Mouse (Mus musculus) limb, embryonic 12.5 days (tissue): ENCODE measurements around the gene Mtap. TPM values are rescaled to one million over a fixed set of nuclear protein-coding genes. Genes with fewer than 3 reads are reported as not detected.

Source experiments
- ATAC-seq: fragments of 200-750 bp; cut with Nextera tagmentation; 2 replicates; pipeline ENCODE4 v1.8.0; 2017; ENCODE audit warnings: low read depth, moderate TSS enrichment; ENCODE audit not compliant: insufficient number of reproducible peaks, insufficient read depth, low FRiP score, low TSS enrichment
- H3K27ac ChIP-seq: fragments of 300-500 bp; sonication (generic); 2 replicates; pipeline ENCODE4 v1.5.1; 2016; ENCODE audit warnings: mild to moderate bottlenecking, moderate library complexity
- H3K27me3 ChIP-seq: fragments of 300-500 bp; sonication (generic); 2 replicates; pipeline ENCODE4 v1.6.1; 2016; ENCODE audit warnings: mild to moderate bottlenecking, moderate library complexity
- H3K36me3 ChIP-seq: fragments of 300-500 bp; sonication (generic); 2 replicates; pipeline ENCODE4 v1.6.1; 2016; ENCODE audit warnings: mild to moderate bottlenecking, moderate library complexity
- H3K4me1 ChIP-seq: fragments of 300-500 bp; sonication (generic); replicated peaks from 2 replicates; pipeline ENCODE4 v1.6.1; 2016
- H3K4me2 ChIP-seq: fragments of 300-500 bp; sonication (generic); 2 replicates; pipeline ENCODE4 v1.6.1; 2016; ENCODE audit warnings: mild to moderate bottlenecking, moderate library complexity
- H3K4me3 ChIP-seq: fragments of 300-500 bp; sonication (generic); replicated peaks from 2 replicates; pipeline ENCODE4 v1.5.1; 2016; ENCODE audit warnings: mild to moderate bottlenecking
- H3K9ac ChIP-seq: fragments of 300-500 bp; sonication (generic); replicated peaks from 2 replicates; pipeline ENCODE4 v1.6.1; 2016; ENCODE audit warnings: mild to moderate bottlenecking, moderate library complexity
- H3K9me3 ChIP-seq: fragments of 300-500 bp; sonication (generic); 2 replicates; pipeline ENCODE4 v1.6.1; 2016; ENCODE audit warnings: mild to moderate bottlenecking, moderate library complexity
- WGBS: fragments of 180-500 bp; shearing (Covaris S2); methylation state at CpG from one replicate; pipeline ENCODE4 v1.1.7; 2016; 5-methylcytosine and 5-hydroxymethylcytosine counted together
- polyA plus RNA-seq: library from polyadenylated mRNA; unstranded; fragments of >200 nt; fragmentation: Nextera tagmentation; extraction: Ambion mirVana; gene quantifications from 2 replicates; pipeline ENCODE4 v1.2.1, GENCODE M21; 2016

Mtap gene
- polyA plus RNA-seq, 1 experiment from 2014 or later, result 98.3 TPM

DNA sequence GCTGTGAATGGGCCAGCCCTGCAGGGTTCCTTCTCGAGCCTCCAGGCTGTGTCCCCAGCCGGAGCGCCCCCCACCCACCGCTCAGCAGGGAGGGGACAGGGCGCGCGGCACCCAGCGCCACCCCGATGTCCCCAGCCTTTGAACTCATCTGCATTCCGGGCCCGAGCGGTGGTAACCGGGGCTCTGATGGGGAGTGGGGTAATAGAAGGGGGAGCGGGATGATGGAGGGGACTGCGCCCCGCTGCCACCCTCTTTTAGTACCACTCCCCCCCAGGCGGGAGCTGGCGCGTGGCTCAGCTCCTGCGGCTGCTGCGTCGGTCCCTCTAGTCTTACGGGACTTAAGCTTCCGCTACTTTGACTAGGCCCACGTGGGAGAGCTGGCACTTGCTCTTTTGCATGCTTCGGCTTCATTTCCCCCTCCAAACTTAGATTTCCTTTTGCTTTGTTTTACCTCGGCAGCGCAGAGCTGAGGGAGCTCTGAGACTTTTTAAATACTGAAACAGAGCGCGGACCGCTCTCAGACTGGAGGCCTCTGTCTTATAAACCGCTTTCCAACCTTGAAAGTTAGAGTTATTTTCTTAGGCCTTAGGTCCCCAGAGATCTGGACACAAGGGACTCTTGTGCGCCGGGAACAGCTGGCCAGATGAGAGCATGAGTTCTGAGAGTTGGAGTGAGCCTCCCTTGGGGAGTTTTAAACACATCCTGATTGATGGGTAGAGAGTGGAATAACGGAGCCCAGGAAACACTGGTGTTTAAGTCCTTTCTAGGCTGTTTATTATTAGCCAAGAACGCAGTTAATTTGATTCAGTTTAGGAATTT is 829 bp downstream of the Mtap start:
- Histone ChIP-seq H3K36me3 (no peaks in the 10 kb centered on the region), H3K4me2 (peak overlapping the region; percentile 66), H3K4me1 (peaks cover 23% of the 10 kb centered on the region; the same call in 1 of the 2 replicates), H3K27ac (peak overlapping the region; percentile 90), H3K27me3 (no peaks in the 10 kb centered on the region), H3K9me3 (no peaks in the 10 kb centered on the region), H3K9ac (peak overlapping the region; percentile 83), H3K4me3 (peak overlapping the region; percentile 93)
- no peak; the same call in 1 of the 2 replicates for ATAC-seq
- under 1% methylated on average over 36 of the region's 36 CpGs for WGBS

DNA sequence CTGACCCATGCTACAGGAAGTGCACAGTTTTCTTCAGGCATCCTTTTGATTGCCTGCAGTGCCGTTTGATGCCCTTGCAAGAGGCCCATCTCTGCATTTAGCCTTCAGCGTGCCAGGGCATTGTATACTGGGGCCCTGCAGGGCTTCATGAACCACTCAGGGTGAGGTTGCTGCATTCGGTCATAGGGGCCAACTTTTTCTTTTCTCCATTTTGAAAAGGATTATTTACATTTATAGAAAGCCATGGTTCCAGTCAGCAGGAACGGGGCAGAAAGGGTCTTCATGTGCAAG is 1.4 kb downstream of the Mtap start:
- H3K9me3 ChIP-seq, result no peaks in the 10 kb centered on the region
- WGBS, result 17% methylated on average over 4 of the region's 4 CpGs
- H3K4me3 ChIP-seq, result peak overlapping the region; percentile 93
- H3K36me3 ChIP-seq, result peaks cover 2% of the 10 kb centered on the region; the same call in 1 of the 2 replicates
- H3K27me3 ChIP-seq, result no peaks in the 10 kb centered on the region
- H3K4me1 ChIP-seq, result peaks cover 23% of the 10 kb centered on the region; the same call in 1 of the 2 replicates
- H3K4me2 ChIP-seq, result peak overlapping the region; percentile 66
- ATAC-seq, result no peak
- H3K27ac ChIP-seq, result peak overlapping the region; percentile 90; the same call in 1 of the 2 replicates
- H3K9ac ChIP-seq, result peak overlapping the region; percentile 83; the same call in 1 of the 2 replicates

DNA sequence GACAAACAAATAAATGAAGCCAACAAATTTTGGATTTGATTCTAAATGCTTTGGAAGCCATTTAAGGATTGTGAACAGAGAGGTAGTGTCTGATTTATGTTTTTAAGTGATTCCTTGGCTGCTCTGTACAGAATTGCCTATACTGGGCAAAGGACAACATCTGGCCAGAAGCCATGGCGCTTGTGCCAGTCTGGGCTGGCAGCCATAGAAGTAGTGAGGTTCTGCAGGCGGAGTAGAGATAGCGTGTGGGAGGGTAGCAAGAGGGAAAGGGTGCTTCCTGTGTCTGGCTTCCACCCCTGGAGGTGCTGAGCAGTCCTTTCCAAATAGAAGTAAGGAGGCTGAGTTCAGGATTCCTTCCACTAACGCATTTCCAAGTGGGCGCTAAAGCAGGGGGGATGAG is 3.9 kb downstream of the Mtap start:
- peaks cover 5% of the 10 kb centered on the region; the same call in 1 of the 2 replicates for H3K36me3 ChIP-seq
- ATAC-seq, result no peak
- WGBS, result 84% methylated on average over 5 of the region's 5 CpGs

DNA sequence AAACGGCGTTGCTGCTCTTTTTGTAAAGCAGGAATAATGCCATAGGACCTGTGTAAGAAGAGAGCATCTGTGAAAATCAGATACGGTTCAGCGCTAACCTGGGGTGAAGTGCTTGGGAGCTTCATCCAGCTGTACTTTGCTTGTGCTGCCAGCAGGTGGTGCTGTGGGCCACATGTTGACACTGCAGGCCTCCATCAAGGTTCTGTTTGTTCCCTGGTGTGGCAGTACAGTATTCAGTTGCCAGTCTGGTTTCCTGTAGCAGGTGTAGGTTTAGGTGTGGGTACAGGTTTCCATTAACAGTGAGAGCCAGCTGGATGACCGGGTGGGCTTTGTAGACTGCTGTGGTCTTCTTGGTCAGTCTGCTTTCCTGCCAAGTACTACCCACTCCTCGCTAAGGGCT is 8.5 kb downstream of the Mtap start:
- Histone ChIP-seq H3K4me3 (no peak overlapping the region), H3K9ac (no peak overlapping the region), H3K27me3 (no peaks in the 10 kb centered on the region), H3K27ac (no peak overlapping the region), H3K36me3 (peaks cover 30% of the 10 kb centered on the region), H3K4me1 (peaks cover 6% of the 10 kb centered on the region; the same call in 1 of the 2 replicates), H3K9me3 (no peaks in the 10 kb centered on the region), H3K4me2 (no peak overlapping the region)
- WGBS, result 44% methylated on average over 6 of the region's 6 CpGs
- ATAC-seq, result no peak

More for the DNA sequence above, 3.9 kb downstream of the Mtap start:
- H3K9me3 ChIP-seq, result no peaks in the 10 kb centered on the region
- no peak overlapping the region for H3K27ac ChIP-seq
- no peak overlapping the region for H3K9ac ChIP-seq
- H3K4me2 ChIP-seq, result no peak overlapping the region
- peaks cover 26% of the 10 kb centered on the region for H3K4me1 ChIP-seq
- H3K4me3 ChIP-seq, result no peak overlapping the region
- no peaks in the 10 kb centered on the region for H3K27me3 ChIP-seq

DNA sequence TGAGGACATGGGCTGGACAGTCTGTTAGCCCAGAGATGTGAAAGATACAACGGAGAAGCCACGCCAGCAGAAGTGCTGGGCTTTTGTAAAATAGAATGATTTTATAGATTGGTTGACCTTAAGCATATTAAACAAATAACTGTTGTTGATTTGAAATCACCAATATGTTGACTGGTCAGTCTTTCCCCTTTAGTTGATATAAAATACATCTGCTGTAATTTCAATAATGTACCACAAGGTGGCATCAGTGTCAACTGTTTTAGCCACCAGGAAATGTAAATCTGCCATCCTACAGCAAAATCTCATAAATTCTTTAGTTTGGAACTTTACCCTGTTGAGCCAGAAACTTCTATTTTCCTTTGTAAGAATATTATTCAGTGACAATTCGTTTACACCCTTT is 9.4 kb downstream of the Mtap start:
- no peaks in the 10 kb centered on the region for H3K27me3 ChIP-seq
- H3K27ac ChIP-seq, result no peak overlapping the region
- H3K9me3 ChIP-seq, result no peaks in the 10 kb centered on the region
- no peak overlapping the region for H3K4me3 ChIP-seq
- H3K9ac ChIP-seq, result no peak overlapping the region
- H3K4me2 ChIP-seq, result no peak overlapping the region
- peaks cover 39% of the 10 kb centered on the region for H3K36me3 ChIP-seq
- no peak for ATAC-seq
- H3K4me1 ChIP-seq, result peaks cover 3% of the 10 kb centered on the region; the same call in 1 of the 2 replicates
- WGBS, result 56% methylated on average over 3 of the region's 3 CpGs

DNA sequence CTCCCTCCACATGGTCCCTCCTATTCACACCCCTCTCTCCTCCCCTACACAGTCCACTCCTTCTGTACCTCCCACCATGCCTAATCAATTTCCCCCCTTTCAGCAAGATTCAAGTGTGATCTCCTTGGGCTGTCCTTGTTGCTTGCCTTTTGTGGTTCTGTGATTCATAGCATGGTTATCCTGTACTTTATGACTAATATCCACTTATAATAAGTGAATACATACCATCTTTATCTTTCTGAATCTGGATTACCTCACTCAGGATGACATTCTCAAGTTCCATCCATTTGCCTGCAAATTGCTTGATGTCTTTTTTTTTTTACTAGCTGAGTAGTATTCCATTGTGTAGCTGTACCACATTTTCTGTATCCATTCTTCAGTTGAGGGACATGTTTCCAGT is 12.3 kb downstream of the Mtap start:
- Histone ChIP-seq H3K4me1 (peaks cover 3% of the 10 kb centered on the region; the same call in 1 of the 2 replicates), H3K4me3 (no peak overlapping the region), H3K9me3 (no peaks in the 10 kb centered on the region), H3K36me3 (peaks cover 44% of the 10 kb centered on the region), H3K4me2 (no peak overlapping the region), H3K27me3 (no peaks in the 10 kb centered on the region), H3K9ac (no peak overlapping the region), H3K27ac (no peak overlapping the region)
- no peak for ATAC-seq

DNA sequence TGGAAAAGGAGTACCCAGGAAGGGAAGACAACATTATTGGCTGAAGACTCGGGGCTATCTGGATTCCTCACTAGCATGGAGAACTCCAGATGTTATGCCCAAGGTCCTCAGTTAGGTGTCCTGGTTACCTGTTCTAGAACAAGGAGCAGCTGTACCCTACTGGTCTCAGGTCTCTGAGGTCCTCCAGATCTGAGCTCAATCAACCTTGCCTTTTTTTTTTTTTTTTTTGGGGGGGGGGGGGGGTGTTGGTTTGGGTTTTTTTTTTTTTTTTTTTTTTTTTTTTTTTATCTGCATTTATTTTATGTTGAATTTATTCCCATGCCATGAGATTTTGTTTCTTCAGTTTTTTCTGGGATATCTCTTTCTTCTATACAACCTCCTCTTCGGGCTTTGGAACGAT is 24.5 kb downstream of the Mtap start:
- H3K9me3 ChIP-seq, result no peaks in the 10 kb centered on the region
- H3K27me3 ChIP-seq, result no peaks in the 10 kb centered on the region
- H3K4me1 ChIP-seq, result no peaks in the 10 kb centered on the region
- no peak for ATAC-seq
- no peak overlapping the region for H3K4me2 ChIP-seq
- H3K36me3 ChIP-seq, result peaks cover 88% of the 10 kb centered on the region
- no peak overlapping the region for H3K9ac ChIP-seq
- 95% methylated on average over 3 of the region's 3 CpGs for WGBS
- no peak overlapping the region for H3K4me3 ChIP-seq
- no peak overlapping the region for H3K27ac ChIP-seq

DNA sequence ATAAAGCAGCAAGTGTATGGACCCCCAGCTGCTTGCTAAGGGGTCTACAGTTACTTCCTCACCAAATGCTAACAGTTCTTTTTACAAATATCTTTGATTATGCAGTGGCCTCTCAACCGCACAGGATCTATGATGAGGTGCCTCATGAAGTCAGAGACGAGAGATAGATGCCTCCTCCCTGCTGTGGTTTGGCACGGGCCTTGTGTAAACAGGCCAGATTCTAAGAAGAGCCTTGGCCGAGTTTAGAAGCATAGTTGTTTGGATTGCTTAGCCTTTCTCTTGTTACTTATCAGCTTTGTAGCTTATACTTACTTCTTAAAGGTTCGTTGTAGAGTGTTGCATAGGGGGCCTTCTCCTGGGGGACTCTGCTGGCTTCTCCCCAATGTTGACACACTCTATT is 25.6 kb downstream of the Mtap start:
- no peak overlapping the region for H3K4me2 ChIP-seq
- H3K9me3 ChIP-seq, result no peaks in the 10 kb centered on the region
- no peak overlapping the region for H3K27ac ChIP-seq
- no peaks in the 10 kb centered on the region for H3K4me1 ChIP-seq
- ATAC-seq, result no peak
- no peak overlapping the region for H3K9ac ChIP-seq
- no peaks in the 10 kb centered on the region for H3K27me3 ChIP-seq
- 88% methylated on average over 5 of the region's 5 CpGs for WGBS
- no peak overlapping the region for H3K4me3 ChIP-seq
- H3K36me3 ChIP-seq, result peaks cover 88% of the 10 kb centered on the region

DNA sequence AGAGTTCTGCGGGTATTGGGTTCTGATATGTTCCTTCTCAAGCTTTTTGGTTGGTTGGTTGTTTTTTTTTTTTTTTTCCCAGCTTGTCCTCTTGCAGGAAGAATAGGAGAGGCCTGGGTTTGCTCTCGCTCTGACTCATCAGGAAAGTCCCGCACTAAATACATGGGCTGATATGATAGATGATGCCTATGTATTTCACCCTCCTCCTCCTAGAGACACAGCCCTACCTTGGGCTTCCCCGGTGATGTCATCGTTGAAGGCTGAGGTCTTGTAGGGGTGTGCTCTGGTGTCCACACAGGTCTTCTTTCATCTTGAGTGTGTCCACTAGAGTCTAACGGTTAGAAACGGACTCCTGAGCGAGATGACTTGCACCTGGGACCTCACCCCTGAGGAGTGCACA is 26.7 kb downstream of the Mtap start:
- no peaks in the 10 kb centered on the region for H3K4me1 ChIP-seq
- H3K4me3 ChIP-seq, result no peak overlapping the region
- no peak for ATAC-seq
- no peaks in the 10 kb centered on the region for H3K27me3 ChIP-seq
- H3K36me3 ChIP-seq, result peaks cover 86% of the 10 kb centered on the region
- no peak overlapping the region for H3K9ac ChIP-seq
- WGBS, result 94% methylated on average over 8 of the region's 8 CpGs
- no peaks in the 10 kb centered on the region for H3K9me3 ChIP-seq
- H3K27ac ChIP-seq, result no peak overlapping the region
- H3K4me2 ChIP-seq, result no peak overlapping the region

DNA sequence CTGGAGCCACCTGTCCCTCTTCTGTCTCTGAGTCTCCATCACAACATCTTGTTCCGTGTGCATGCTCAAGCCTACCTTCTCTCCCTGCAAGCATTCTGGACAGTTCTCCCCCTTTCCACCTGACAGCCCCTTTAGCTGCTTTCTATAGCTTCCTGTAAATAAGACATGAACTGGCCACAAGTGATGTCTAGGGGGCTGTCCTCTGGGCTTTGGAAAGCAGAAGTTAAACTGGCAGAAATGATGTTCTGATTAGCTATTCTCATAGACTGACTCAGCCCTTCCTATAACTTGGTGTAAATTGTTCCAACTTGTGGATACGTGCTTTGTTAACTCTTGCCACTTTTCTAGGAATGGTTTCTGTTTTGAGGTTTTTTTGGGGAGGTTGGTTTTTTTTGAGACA is 27.8 kb downstream of the Mtap start:
- Histone ChIP-seq H3K4me2 (no peak overlapping the region), H3K9ac (no peak overlapping the region), H3K36me3 (peaks cover 89% of the 10 kb centered on the region), H3K27me3 (no peaks in the 10 kb centered on the region), H3K27ac (no peak overlapping the region), H3K9me3 (no peaks in the 10 kb centered on the region), H3K4me3 (no peak overlapping the region), H3K4me1 (no peaks in the 10 kb centered on the region)
- ATAC-seq, result no peak
- 95% methylated on average over 2 of the region's 2 CpGs for WGBS

DNA sequence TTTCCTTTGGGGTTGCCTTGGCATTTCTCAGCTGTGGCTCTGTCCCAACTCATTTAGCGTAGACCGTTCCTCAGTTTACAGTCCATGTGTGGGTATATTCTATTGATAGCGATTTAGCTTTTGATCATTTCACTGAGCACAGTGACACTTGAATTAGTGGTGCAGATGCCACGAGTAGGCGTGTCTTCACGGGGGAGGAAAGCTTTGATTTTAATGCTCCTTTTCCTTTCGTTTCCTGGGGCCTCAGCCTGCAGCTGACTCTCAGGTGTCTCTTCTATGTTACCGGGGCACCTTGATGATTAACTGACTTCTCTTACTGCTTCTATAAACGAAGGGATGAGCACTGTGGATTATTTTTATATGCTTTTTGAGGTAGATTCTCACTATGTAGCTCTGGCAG is 32.0 kb downstream of the Mtap start:
- Histone ChIP-seq H3K27me3 (no peaks in the 10 kb centered on the region), H3K4me3 (no peak overlapping the region), H3K9me3 (no peaks in the 10 kb centered on the region), H3K4me2 (no peak overlapping the region), H3K4me1 (no peaks in the 10 kb centered on the region), H3K27ac (no peak overlapping the region), H3K9ac (no peak overlapping the region), H3K36me3 (peaks cover 87% of the 10 kb centered on the region)
- no peak for ATAC-seq
- WGBS, result 91% methylated on average over 9 of the region's 9 CpGs

DNA sequence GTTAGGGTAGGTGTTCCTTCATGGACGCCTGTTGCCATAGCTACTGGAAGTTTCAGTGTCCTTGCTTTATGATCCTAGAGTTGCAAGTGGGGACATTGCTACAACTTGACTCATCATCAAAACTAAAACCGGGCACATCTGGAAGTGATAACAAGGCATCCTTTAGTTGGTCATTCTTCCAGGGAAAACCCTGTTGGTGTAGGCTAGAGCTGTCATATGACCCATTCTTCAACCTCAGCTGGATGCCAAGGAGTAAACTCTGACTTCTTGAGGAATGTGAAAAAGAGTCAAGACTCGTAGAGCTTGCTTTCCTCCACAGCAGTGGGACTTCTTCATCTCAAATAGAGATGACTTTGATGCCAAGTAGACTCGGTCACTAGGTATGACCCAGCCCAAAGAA is 32.8 kb downstream of the Mtap start:
- no peaks in the 10 kb centered on the region for H3K9me3 ChIP-seq
- H3K36me3 ChIP-seq, result peaks cover 87% of the 10 kb centered on the region
- H3K27me3 ChIP-seq, result no peaks in the 10 kb centered on the region
- no peak overlapping the region for H3K4me3 ChIP-seq
- H3K4me1 ChIP-seq, result no peaks in the 10 kb centered on the region
- no peak overlapping the region for H3K27ac ChIP-seq
- no peak overlapping the region for H3K4me2 ChIP-seq
- WGBS, result 88% methylated on average over 4 of the region's 4 CpGs
- ATAC-seq, result no peak
- no peak overlapping the region for H3K9ac ChIP-seq
